Mouse (Mus musculus): ENCODE measurements around the gene Irf8.

- TF ChIP-seq CTCF (IDR thresholded peaks at IDR 0.05; ENCODE audit: insufficient read depth, low read depth, low read length) (no peak), POLR2A (IDR thresholded peaks at IDR 0.05; ENCODE audit: insufficient read depth, low read depth, low read length) (no peak)
Measured at GRCm38 (mm10) chr8:120764638-120765037, 28.5 kb downstream of the Irf8 start.

Measured in olfactory bulb, adult 2 months (tissue).